Mouse (Mus musculus): ENCODE measurements at regions not wholly inside any gene's neighbourhood (a gene's known extent, or its start where the extent isn't known, plus 50 kb on each side); places are given as distances from the start of the nearest gene placed in this dataset.
A peak's percentile ranks its signal among the peaks of the same experiment; 100 is the strongest.

GRCm38 (mm10) chr5:115790436-115790835 lies 54.6 kb upstream of the Cit start:
- DNase-seq, result peak; percentile 59

Data from adrenal gland, postnatal 25 days (tissue).